Mouse (Mus musculus): ENCODE measurements at regions not wholly inside any gene's neighbourhood (a gene's known extent, or its start where the extent isn't known, plus 50 kb on each side); places are given as distances from the start of the nearest gene placed in this dataset.

DNA sequence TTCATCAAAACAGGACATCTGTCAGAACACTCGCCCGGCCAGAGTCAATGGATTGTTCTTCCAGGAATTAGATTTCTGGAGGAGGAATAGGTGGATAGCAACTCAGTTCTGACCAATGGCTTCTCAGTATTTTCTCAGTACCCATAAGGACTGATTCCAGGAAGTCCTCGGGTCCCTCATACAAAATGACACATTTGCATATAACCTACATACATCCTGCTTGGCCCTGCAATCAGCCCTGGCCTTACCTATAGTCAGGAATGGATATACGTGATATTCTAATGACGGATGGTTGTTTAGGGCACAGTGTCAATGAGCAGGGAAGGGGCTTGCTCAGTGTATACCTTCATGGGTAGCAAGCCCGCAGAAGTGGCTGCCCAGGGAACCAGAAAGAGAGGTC, 327.8 kb upstream of the 3110018I06Rik start:
- no peak for TF ChIP-seq GATA4 (IDR thresholded peaks at IDR 0.05; ENCODE audit: insufficient replicate concordance, low read length)

DNA sequence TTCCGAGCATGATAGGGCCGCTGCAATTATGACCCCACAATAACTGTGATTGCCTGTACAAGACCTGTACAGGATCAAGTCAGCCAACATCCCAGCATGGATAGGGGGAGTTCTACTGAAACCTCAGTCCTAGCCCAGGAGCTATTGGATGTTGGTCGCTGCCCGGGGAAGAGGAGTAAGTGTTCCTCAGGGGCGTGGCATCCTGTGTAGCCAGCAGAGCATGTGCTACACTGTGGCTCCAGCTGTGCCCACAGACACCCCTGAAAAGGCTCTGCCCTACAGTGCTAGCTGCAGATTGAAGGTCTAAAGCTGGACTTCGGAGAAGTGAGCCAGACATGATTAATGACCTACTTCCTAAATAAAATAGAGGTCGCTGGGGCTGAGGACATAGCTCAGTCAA, 317.5 kb upstream of the 3110018I06Rik start:
- no peak for TF ChIP-seq GATA4 (IDR thresholded peaks at IDR 0.05; ENCODE audit: insufficient replicate concordance, low read length)

DNA sequence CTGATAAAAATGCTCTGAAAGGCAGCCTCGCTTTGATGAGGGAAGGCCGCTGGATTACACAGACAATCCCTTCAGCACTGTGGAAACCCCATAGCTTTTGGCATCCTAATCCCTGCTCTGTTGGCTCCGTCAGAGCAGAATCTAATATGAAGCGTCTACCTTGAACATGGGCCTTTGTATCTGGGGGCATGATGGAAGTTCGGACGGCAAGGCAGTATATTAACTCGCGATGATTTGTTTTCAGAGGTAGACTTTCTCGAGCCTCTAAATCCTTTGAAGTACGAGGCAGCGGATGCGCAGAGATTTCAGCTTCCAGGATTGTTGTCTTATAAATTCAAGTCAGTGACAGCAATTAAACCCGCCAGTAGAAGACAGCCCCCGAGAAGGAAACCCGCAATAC, 316.8 kb upstream of the 3110018I06Rik start:
- no peak for TF ChIP-seq GATA4 (IDR thresholded peaks at IDR 0.05; ENCODE audit: insufficient replicate concordance, low read length)

DNA sequence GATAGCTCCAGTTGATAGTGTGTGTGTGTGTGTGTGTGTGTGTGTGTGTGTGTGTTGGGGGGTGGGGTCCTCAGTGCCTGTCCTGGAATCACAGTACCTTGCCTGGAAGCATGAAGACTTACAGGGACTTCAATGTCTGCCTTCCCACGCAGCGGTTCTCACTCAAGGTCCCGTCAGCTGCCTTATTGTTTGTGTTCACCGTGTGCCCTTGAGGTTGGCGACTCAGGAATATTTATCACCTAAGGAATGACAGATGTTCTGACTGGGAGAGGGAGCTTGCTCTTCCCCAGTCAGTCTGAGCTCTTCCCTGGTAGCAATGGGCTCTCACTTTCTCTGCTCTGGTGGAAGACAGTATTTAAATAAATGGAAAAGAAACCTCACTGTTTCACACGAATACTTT, 309.8 kb upstream of the 3110018I06Rik start:
- TF ChIP-seq GATA4 (IDR thresholded peaks at IDR 0.05; ENCODE audit: insufficient replicate concordance, low read length), result no peak

DNA sequence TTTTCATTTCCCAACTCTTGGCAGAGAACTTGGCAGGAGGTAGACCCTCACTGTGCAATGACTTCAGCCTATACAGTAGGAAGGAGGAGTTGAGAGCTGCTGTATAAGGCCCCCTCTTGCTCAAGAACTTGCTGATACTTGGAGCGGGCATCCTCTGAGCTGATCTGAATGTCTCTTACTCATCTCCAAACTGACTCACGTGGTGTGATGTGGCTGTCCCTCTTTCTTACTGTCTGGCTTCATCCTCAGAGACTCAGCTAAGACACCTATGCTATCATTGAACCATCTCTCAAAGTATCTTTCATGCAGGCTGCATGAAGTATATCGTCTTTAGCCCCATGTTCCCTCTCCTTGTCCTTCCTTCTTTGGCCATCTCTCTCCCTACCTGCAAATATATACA, 307.9 kb upstream of the 3110018I06Rik start:
- TF ChIP-seq GATA4 (IDR thresholded peaks at IDR 0.05; ENCODE audit: insufficient replicate concordance, low read length), result no peak

DNA sequence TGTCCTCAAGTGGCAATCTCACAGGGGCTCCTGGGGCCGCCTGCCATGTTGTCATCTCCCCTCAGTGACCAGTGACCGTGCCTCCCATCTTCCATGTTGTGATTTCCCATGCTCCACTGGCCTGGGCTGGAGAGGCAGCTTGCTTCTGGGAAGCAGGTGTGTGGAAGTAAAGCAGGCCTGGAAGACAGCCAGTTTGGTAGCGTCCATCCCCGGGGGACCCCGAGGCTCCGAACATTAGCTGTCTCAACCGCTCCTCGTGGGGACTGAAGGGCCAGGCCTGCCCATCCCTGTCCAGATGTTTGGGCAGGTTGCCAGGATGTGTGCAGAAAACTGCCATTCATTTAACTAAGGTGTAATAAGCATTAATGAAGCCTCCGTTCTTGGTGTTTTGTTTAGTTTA, 307.1 kb upstream of the 3110018I06Rik start:
- no peak for TF ChIP-seq GATA4 (IDR thresholded peaks at IDR 0.05; ENCODE audit: insufficient replicate concordance, low read length)

DNA sequence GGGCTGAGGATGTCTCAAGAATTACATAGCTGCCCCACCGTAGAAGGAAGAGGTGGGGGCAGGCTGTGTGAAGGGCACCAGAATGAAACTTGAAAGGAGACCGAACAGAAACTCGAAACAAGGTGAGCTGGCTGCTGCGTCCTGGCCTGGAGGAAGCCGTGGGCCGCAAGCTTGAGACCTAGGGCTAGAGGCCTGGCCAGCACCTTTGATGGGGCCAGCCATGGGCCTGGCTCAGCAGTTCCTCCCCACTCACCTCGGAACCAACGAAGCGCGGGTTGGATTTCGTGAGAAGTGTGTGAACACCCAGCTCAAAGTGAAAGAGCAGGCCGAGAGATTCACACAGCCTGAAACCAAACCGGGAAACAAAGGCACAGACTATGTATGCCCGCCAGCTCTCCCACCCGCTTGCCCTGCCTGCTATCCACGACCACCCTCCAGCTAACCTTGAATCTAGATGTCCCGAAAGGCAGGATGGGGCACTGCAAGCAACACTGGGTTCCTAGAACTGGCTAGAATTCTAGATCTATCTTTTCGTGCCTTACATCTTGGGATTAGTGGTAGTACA, 306.3 kb upstream of the 3110018I06Rik start:
- no peak for TF ChIP-seq GATA4 (IDR thresholded peaks at IDR 0.05; ENCODE audit: insufficient replicate concordance, low read length)

DNA sequence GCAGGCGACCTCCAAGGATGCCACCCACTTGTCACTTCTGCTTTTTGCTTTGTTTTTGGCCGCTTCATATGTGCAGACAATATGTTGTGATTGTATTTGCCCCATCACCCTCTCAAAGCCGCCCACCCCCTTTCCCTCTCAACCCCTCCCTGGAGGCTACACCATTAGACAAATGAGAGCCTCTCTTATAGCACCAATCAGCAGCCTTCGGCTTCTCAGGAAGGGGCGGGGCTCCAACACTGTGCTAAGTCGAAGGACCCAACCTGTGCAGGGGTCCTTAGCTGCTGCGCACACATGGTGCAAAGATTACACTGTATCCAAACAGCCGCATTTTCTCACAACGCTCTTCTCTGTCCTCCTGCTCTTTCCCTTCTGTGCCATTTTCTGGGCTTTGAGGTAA, 305.1 kb upstream of the 3110018I06Rik start:
- TF ChIP-seq GATA4 (IDR thresholded peaks at IDR 0.05; ENCODE audit: insufficient replicate concordance, low read length), result no peak

DNA sequence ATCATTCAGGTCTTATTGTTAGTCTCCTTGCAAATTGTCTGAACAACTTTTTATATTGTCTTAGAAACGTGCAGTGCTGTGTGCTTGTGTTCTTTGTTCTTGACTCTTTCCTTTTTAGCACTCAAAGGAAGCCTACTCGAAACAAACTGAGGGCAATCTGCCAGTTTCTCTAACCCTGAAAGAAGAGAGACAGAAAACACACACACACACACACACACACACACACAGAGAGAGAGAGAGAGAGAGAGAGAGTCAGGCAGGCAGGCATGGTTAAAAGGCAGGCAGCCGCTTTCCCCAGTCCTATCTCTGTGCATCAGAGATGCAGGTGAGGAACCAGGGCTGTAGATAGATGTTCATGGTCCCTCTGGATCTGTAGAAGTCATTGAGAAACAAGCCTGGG, 304.0 kb upstream of the 3110018I06Rik start:
- no peak for TF ChIP-seq GATA4 (IDR thresholded peaks at IDR 0.05; ENCODE audit: insufficient replicate concordance, low read length)

DNA sequence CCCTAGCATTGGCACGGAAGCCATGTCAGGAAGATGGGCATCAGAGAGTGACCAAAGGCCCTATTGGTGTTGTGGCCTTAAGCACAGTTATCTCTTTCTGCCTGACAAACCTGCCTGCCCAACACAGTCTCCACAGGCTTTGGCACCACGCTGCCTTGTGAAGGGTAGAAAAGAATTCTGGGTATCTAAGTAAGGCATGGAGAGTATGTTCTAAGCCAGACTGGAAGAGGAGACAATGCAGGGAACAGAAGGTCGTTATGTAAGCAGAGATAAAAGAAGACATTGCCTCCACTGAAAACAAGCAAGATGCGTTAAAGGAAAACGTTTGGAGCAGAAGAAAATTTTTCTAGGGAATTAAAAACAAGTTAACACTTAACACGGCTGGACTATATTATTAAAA, 302.1 kb upstream of the 3110018I06Rik start:
- no peak for TF ChIP-seq GATA4 (IDR thresholded peaks at IDR 0.05; ENCODE audit: insufficient replicate concordance, low read length)

DNA sequence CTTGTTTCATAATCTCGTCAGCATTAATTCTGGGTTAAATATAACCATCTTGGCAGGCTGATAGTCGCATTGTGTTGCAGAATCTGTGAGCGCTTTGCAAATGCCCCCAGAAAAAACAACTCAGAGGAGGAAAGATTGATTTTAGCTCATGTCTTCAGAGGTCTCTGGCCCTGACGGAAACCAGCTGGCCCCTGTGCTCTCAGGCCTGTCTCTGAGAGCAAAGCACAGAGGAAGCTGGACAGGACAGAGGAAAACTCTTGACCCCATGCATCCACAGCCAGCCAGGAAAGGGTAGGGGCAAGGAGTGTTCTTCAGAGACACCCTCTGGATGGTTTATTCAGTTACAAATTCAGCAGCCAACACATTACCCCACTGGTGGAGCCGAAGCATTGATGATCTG, 300.4 kb upstream of the 3110018I06Rik start:
- TF ChIP-seq GATA4 (IDR thresholded peaks at IDR 0.05; ENCODE audit: insufficient replicate concordance, low read length), result no peak

DNA sequence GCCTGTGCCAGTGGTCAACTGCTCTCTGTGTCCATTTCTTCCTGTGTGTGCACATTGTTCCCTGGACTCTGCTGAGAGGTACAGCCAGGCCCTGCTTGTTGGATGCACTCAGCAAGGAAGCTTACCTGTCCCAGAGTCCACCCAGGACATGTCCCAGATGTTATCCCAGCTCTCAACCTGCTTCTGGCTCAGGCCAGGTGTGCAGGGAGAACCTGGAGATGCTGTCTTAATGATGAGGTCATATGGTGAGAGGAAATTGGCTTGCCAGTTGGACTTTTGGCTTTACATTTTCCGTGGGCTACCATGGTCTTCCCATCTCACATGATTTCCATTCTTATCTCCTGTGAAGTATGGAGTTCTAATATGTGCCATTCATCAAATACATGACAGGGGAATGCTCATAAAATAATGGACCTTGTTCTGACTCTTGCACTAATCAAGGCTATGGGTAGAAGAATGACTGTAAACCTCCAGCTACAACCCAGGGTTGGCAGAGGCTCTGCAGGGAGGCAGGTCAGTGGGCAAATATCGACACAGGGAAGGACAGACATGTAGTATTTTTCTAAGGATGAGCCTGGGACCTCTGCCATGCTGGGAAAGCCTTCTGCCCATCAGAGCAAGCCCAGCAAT, 289.9 kb upstream of the 3110018I06Rik start:
- TF ChIP-seq GATA4 (IDR thresholded peaks at IDR 0.05; ENCODE audit: insufficient replicate concordance, low read length), result no peak

DNA sequence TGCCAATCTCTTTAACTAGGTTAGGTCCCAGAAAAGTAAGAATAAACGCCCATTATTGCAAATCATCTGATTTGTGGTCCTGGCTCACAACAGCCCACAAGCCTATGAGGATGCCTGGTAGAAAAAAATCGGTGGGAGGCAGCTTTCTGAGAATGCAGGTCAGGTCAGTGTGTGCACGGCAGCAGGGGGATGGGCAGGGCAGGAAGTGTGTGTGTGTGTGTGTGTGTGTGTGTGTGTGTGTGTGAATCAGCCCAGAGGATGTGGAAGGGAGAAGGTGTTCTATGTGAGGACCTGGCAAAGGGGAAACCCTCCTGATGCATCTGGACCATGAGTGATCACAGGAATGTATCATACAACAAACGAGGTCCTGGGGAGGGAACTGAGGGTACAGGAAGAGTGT, 287.5 kb upstream of the 3110018I06Rik start:
- TF ChIP-seq GATA4 (IDR thresholded peaks at IDR 0.05; ENCODE audit: insufficient replicate concordance, low read length), result no peak

DNA sequence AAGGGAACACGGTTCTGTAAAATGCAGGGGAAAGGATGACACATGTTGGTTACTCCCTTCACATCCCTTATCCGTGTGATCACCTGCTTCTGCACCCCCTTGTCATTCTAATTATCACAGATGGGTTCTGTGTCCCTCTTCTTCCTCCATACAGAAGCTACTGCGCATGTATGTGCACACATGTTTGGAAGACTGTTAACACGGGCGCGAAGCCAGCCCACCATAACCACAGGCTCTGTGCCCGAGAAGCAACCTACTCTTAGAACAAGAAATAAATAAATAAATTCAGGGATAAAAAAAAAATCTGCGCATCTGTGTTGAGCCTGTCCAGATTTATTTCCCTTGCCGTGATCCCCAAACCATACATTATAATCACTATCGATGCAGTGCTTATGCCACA, 275.6 kb upstream of the 3110018I06Rik start:
- no peak for TF ChIP-seq GATA4 (IDR thresholded peaks at IDR 0.05; ENCODE audit: insufficient replicate concordance, low read length)

DNA sequence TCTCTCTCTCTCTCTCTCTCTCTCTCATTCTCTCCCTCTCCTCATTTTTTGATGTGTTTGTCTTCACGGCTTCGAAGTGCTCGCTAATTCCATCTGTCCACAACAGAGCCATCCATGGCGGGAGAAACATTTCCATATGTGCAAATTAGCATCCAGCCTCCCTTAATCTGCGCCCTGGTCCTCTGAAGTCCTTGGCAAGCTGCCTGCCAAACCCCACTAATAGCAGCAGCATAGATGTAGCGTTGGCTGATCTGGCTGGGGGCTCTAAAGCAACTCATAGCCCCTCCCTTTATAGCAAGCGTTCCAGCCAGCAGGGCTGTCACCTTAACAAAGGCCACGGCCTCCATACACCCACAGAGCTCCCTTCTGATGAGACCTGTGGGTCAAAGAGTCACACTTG, 272.3 kb upstream of the 3110018I06Rik start:
- no peak for TF ChIP-seq GATA4 (IDR thresholded peaks at IDR 0.05; ENCODE audit: insufficient replicate concordance, low read length)

DNA sequence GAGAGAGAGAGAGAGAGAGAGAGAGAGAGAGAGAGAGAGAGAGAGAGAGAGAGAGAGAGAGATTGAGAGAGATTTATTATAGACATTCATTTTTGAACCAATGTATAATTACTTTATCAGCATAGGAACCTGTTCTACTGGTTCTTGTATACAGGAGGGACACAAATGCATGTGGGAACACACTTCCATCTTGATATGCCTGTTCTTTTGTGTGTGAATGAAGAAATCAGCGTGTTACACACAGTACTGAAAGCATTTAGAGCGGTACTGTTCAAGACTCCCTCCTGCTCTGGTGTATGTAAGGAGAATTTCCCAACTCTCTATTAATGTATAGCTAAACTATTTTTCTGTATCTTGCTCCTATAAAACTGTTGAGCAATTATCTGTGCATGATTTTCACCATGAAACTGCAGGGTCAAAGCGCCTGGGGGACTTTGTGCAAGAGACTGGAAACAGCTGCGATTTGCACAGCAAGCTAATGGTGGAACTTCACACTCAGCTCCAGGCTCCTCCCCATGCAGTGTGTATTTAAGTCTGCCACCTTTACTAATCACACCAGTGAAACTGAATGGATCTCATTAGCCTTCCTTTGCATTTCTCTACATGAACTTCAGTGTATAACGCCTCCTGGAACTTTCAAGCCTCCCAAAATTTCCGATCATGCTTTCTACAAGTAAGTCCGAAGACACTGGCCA, 267.0 kb upstream of the 3110018I06Rik start:
- TF ChIP-seq GATA4 (IDR thresholded peaks at IDR 0.05; ENCODE audit: insufficient replicate concordance, low read length), result no peak

DNA sequence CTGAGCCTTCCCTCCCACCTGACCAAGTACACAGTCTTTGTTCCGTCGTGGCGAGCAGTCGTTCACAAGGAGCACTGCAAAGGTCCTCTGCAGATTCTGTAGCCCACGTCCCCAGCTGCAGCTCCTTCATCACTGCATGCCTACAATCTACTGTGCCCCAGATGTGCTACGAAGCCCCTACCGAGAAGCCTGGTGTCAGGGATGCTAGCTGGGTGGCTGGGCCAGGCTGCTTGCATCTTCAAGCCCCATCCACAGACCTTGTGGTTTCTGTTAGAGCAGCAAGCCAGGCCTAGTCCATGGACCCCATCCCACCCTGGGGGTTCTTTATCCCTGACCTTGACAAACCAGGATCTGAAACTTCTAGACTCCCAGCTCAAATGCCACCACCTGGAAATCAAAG, 266.3 kb upstream of the 3110018I06Rik start:
- TF ChIP-seq GATA4 (IDR thresholded peaks at IDR 0.05; ENCODE audit: insufficient replicate concordance, low read length), result no peak

All from liver, adult (tissue).